ENCODE assay signal across 8 mouse cellular contexts in the genomic region with DNA sequence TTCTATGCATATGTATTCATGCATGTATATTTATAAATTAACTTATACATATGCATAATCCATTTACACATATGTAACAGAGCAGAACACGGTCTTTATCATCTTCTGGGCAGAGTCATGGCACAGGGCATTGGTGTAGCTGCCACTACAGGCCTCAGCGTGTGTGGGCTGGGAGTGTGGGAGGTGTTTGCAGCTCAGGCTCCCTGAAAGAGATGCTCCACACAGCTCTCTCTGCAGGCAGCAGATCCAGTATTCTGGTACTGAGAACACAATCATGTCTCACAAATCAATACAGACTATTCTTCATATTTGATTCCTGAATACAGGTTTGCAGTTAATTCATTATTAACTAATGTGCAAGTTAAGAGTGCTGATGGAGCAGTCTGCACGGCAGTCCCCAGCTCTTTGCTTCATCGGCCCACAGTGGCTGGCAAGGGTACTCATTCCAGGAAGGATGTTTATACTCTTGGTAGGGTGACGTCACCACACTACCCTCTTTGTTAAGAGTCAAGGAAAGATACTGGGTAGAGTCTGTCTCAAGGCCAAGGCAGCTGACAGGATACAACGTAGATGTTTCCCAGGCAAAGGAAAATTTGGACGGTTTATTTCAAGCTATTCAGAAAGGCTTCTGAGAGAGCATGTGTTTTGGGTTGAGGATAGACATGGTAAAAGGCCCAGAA.
DNase-seq lines count a peak whose midpoint lies in the region; ATAC-seq lines count a peak whose summit lies in the region.

No protein-coding gene starts in this region.

- no peaks in the 10 kb centered on the region for H3K27me3 ChIP-seq in heart, embryonic 11.5 days (ENCODE audit: control insufficient read depth, insufficient read depth, low read length)
- H3K27me3 ChIP-seq in intestine, embryonic 14.5 days (replicated peaks; ENCODE audit: control insufficient read depth, insufficient read depth, low read length), result no peaks in the 10 kb centered on the region
- no peaks in the 10 kb centered on the region for H3K27me3 ChIP-seq in midbrain, embryonic 10.5 days (ENCODE audit: low read depth, poor library complexity, severe bottlenecking)

- H3K9ac ChIP-seq in heart, embryonic 11.5 days (ENCODE audit: low read depth, low read length), result no peak overlapping the region
- no peak overlapping the region for H3K9ac ChIP-seq in intestine, embryonic 14.5 days (ENCODE audit: low read length)

- ATAC-seq in heart, embryonic 11.5 days (replicated peaks; ENCODE audit: insufficient number of reproducible peaks, low FRiP score, low TSS enrichment), result no peak
- peak; percentile 59 for ATAC-seq in intestine, embryonic 14.5 days (replicated peaks; ENCODE audit: low FRiP score, low TSS enrichment, low read depth)
- ATAC-seq in activated CD4-positive, CD25-positive, alpha-beta regulatory T cell, adult 4 months, result no peak

- H3K36me3 ChIP-seq in heart, embryonic 11.5 days (ENCODE audit: control insufficient read depth, insufficient read depth, low read length), result no peaks in the 10 kb centered on the region
- H3K36me3 ChIP-seq in intestine, embryonic 14.5 days (ENCODE audit: control insufficient read depth, insufficient read depth, low read length), result no peaks in the 10 kb centered on the region
- no peaks in the 10 kb centered on the region for H3K36me3 ChIP-seq in midbrain, embryonic 10.5 days

- DNase-seq in heart, postnatal 14 days, result no peak
- DNase-seq in MN1 (ENCODE audit: low spot score), result peak; percentile 68
- DNase-seq in intestine, embryonic 14.5 days (ENCODE audit: low spot score), result no peak
- peak; percentile 49 to 58 for DNase-seq in left cerebral cortex, postnatal 36 days (ENCODE audit: low spot score in 2 of 2)
- DNase-seq in cerebellum, postnatal 36 days, result no peak
- no peak for DNase-seq in midbrain, embryonic 10.5 days (ENCODE audit: low spot score)

- no peak overlapping the region for H3K4me2 ChIP-seq in heart, embryonic 11.5 days
- no peak overlapping the region for H3K4me2 ChIP-seq in intestine, embryonic 14.5 days (ENCODE audit: low read length)

- peak overlapping the region; percentile 73 for H3K27ac ChIP-seq in heart, embryonic 11.5 days (ENCODE audit: low read depth, low read length)
- H3K27ac ChIP-seq in intestine, embryonic 14.5 days (ENCODE audit: low read depth), result peak overlapping the region; percentile 79
- H3K27ac ChIP-seq in midbrain, embryonic 10.5 days (replicated peaks), result no peak overlapping the region

- H3K4me3 ChIP-seq in heart, embryonic 11.5 days (ENCODE audit: low read depth, low read length), result no peak overlapping the region
- no peak overlapping the region for H3K4me3 ChIP-seq in intestine, embryonic 14.5 days (ENCODE audit: low read depth, low read length)
- H3K4me3 ChIP-seq in midbrain, embryonic 10.5 days, result no peak overlapping the region

- no peaks in the 10 kb centered on the region for H3K9me3 ChIP-seq in heart, embryonic 11.5 days (replicated peaks; ENCODE audit: control insufficient read depth, low read length)
- H3K9me3 ChIP-seq in intestine, embryonic 14.5 days (ENCODE audit: control insufficient read depth, low read length), result no peaks in the 10 kb centered on the region
- no peaks in the 10 kb centered on the region for H3K9me3 ChIP-seq in midbrain, embryonic 10.5 days (replicated peaks)

- intact Hi-C loops in heart, postnatal 14 days (cut with DNase I), result no loop called here
- intact Hi-C loops in left cerebral cortex, postnatal 36 days (cut with DNase I), result no loop called here

- WGBS in heart, embryonic 11.5 days (ENCODE audit: insufficient replicate concordance), result 53% methylated on average over 7 of the region's 7 CpGs
- 44% methylated on average over 7 of the region's 7 CpGs for WGBS in intestine, embryonic 14.5 days
- WGBS in midbrain, embryonic 10.5 days, result 83% methylated on average over 7 of the region's 7 CpGs

- 0 out of 2 replicates have a peak, but pooled peaks cover 6% of the 10 kb centered on the region for H3K4me1 ChIP-seq in heart, embryonic 11.5 days (ENCODE audit: control insufficient read depth, insufficient read depth, low read length)
- peaks cover 28% of the 10 kb centered on the region for H3K4me1 ChIP-seq in intestine, embryonic 14.5 days (replicated peaks; ENCODE audit: control insufficient read depth, insufficient read depth, low read length)
- H3K4me1 ChIP-seq in midbrain, embryonic 10.5 days, result no peaks in the 10 kb centered on the region

Comparison
In these comparisons a context has a peak if more than half of its experiments do, and no peak if none do; other contexts are left out.
1. DNase-seq: peak in MN1 (single experiment) and left cerebral cortex, postnatal 36 days (2 of 2); none in heart, postnatal 14 days (0 of 2), intestine, embryonic 14.5 days (single experiment), cerebellum, postnatal 36 days (0 of 2) and midbrain, embryonic 10.5 days (single experiment).